Mouse (Mus musculus) bone marrow, adult 2 months (tissue): ENCODE measurements at regions not wholly inside any gene's neighbourhood (a gene's known extent, or its start where the extent isn't known, plus 50 kb on each side); places are given as distances from the start of the nearest gene placed in this dataset.

Experiments used
- CTCF ChIP-seq: fragments of 200-500 bp; IDR thresholded peaks from 2 replicates; pipeline ENCODE4 v1.5.1; 2011; ENCODE audit warnings: low read length, control low read depth; ENCODE audit not compliant: control insufficient read depth, insufficient read depth
- POLR2A ChIP-seq: fragments of 200-500 bp; IDR thresholded peaks from 2 replicates; pipeline ENCODE4 v1.6.1; 2011; ENCODE audit warnings: low read depth, mild to moderate bottlenecking, control low read depth, low read length, borderline replicate concordance; ENCODE audit not compliant: control insufficient read depth

DNA sequence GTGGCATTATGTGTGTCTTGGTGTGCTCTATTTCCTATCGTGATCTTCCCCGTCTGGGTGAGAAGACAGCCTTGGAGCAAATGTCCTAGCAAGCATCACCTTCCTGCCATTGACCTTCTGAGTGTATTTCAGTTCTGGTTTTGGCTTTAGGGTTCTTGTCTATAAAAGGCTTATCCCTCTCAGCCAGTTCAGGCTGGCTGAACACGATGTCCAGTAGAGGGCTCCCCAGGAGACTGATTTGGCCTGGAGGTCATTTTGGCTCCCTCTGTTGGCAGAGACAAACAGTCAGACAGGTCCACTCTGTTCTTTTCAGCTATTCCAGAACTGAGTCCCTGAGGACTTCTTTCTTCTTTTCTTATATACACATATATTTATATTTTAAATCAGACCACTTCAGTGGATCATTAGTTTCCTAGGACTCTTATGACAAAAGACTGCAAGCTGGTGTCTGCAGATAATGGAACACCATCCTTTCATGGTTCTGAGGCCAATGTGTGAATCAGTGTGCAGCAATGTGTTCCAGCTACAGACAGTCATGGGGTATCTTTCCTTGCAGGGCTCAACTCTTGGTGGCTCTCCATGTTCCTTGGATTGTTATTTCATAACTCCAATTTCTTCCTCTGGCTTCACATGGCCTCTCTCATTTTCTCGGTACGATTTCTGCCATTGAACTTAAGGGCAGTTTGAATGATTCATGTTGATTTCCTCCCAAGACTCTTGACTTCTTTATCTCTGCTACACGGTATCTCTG is 226.9 kb upstream of the Usp25 start:
- TF ChIP-seq CTCF (peak; percentile 63), POLR2A (no peak)
